ENCODE assay signal across 8 mouse cellular contexts in the genomic region with DNA sequence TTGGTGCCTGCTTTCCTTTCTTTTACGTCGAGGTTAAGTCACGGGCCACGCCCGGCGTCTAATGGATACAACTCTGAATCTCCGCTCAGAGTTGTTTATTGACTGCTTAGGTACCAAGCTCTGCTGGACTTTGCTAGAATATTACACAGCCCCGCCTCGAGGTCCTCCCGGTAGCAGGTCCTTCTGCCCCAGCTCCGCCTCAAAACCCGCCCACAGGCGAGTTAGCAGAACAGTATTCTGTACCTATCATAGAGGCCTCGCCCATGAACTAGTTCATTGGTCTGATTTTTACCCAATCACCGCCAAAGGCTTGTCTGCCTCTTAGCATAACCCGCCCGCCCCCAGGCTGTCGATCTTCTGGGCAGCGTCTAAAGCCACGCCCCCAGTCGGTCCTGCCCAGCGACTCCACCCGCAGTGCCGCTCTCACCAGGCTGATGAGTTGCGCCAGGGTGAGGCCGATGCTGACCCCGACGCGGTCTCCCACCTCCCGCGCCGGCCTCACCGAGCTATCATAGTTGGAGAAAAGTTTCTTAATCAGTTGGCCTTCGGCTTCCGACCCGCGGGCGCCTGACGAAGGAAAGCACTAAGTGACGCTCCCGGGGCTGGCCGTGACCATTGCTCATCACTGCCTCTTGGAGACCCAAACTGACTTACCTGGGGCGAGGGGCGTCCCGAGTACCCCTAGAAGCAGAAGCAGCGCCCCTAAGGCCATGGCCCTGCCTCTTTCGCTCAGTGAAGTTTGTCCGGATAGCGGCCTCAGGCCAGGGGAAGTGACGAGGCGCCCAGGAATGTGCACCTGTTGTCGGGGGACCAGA. TPM values are rescaled to one million over a fixed set of nuclear protein-coding genes. Genes with fewer than 3 reads are reported as not detected.
DNase-seq lines count a peak whose midpoint lies in the region; ATAC-seq and TF ChIP-seq lines count a peak whose summit lies in the region.

TSS of gene Chrnb1 (minus strand) at position 776 of the 815 bp plus-strand sequence.

- peak within 1 kb of the TSS; percentile 69 for H3K4me3 ChIP-seq in bone marrow, adult 2 months (replicated peaks; ENCODE audit: control insufficient read depth, low read depth, low read length)
- peak within 1 kb of the TSS; percentile 56 for H3K4me3 ChIP-seq in embryonic facial prominence, embryonic 15.5 days (replicated peaks)
- peak within 1 kb of the TSS; percentile 48 for H3K4me3 ChIP-seq in limb, embryonic 14.5 days (replicated peaks; ENCODE audit: low read length)
- peak within 1 kb of the TSS; percentile 40 for H3K4me3 ChIP-seq in midbrain, postnatal 0 days (ENCODE audit: low read depth, low read length)

- peak within 1 kb of the TSS; percentile 30 for H3K27ac ChIP-seq in bone marrow, adult 2 months (ENCODE audit: control insufficient read depth, insufficient read depth, low read depth, low read length, poor library complexity)
- peak within 1 kb of the TSS; percentile 78 for H3K27ac ChIP-seq in embryonic facial prominence, embryonic 15.5 days (replicated peaks)
- peak within 1 kb of the TSS; percentile 52; the same call in 1 of the 2 replicates for H3K27ac ChIP-seq in limb, embryonic 14.5 days (replicated peaks; ENCODE audit: low read depth, low read length)
- no peak within 1 kb of the TSS for H3K27ac ChIP-seq in midbrain, postnatal 0 days (ENCODE audit: low read depth, low read length)

- DNase-seq in A20 (ENCODE audit: low read depth, low spot score): peak; percentile 98
- DNase-seq in heart, adult 8-10 months (ENCODE audit: low spot score): peak; percentile 97
- DNase-seq in kidney, adult 9 months: peak; percentile 99
- DNase-seq in limb, embryonic 14.5 days (ENCODE audit: low spot score): peak; percentile 97
- peak; percentile 97 for DNase-seq in midbrain, postnatal 0 days (ENCODE audit: low spot score)
- DNase-seq in spleen, postnatal 4 days (ENCODE audit: low spot score in 2 of 2): peak; percentile 95

- TF ChIP-seq CTCF in bone marrow, adult 2 months (IDR thresholded peaks at IDR 0.05; ENCODE audit: control insufficient read depth, insufficient read depth, low read length): peak; percentile 11; the same call in 1 of the 2 replicates
- TF ChIP-seq CTCF in midbrain, postnatal 0 days (IDR thresholded peaks at IDR 0.05): no peak

- no peaks in the 10 kb centered on the region for H3K36me3 ChIP-seq in embryonic facial prominence, embryonic 15.5 days
- H3K36me3 ChIP-seq in limb, embryonic 14.5 days (ENCODE audit: control insufficient read depth, insufficient read depth, low read length): no peaks in the 10 kb centered on the region
- H3K36me3 ChIP-seq in midbrain, postnatal 0 days (ENCODE audit: insufficient read depth, low read length): 0 out of 2 replicates have a peak, but pooled peaks cover 6% of the 10 kb centered on the region

- 2% methylated on average over 52 of the region's 52 CpGs for WGBS in bone marrow, adult 2 months
- WGBS in embryonic facial prominence, embryonic 15.5 days: 2% methylated on average over 52 of the region's 52 CpGs
- WGBS in limb, embryonic 14.5 days: 2% methylated on average over 52 of the region's 52 CpGs
- WGBS in midbrain, postnatal 0 days: 3% methylated on average over 52 of the region's 52 CpGs

- no peaks in the 10 kb centered on the region for H3K9me3 ChIP-seq in embryonic facial prominence, embryonic 15.5 days (replicated peaks)
- no peaks in the 10 kb centered on the region for H3K9me3 ChIP-seq in limb, embryonic 14.5 days (ENCODE audit: control insufficient read depth, low read length)
- no peaks in the 10 kb centered on the region for H3K9me3 ChIP-seq in midbrain, postnatal 0 days (ENCODE audit: low read length)

- peak within 1 kb of the TSS; percentile 42 for H3K9ac ChIP-seq in embryonic facial prominence, embryonic 15.5 days
- H3K9ac ChIP-seq in limb, embryonic 14.5 days (ENCODE audit: low read depth, low read length, severe bottlenecking): peak within 1 kb of the TSS; percentile 52
- H3K9ac ChIP-seq in midbrain, postnatal 0 days (replicated peaks; ENCODE audit: low read length, poor library complexity, severe bottlenecking): no peak within 1 kb of the TSS

- 0 out of 2 replicates have a peak, but pooled peaks cover 6% of the 10 kb centered on the region for H3K27me3 ChIP-seq in embryonic facial prominence, embryonic 15.5 days
- H3K27me3 ChIP-seq in limb, embryonic 14.5 days (ENCODE audit: control insufficient read depth, insufficient read depth, low read length): no peaks in the 10 kb centered on the region
- no peaks in the 10 kb centered on the region; the same call in 1 of the 2 replicates for H3K27me3 ChIP-seq in midbrain, postnatal 0 days (ENCODE audit: insufficient read depth, low read length)

- H3K4me1 ChIP-seq in bone marrow, adult 2 months (ENCODE audit: control insufficient read depth, insufficient read depth, low read length): peaks cover 1% of the 10 kb centered on the region; the same call in 1 of the 2 replicates
- H3K4me1 ChIP-seq in embryonic facial prominence, embryonic 15.5 days: peaks cover 23% of the 10 kb centered on the region
- H3K4me1 ChIP-seq in limb, embryonic 14.5 days (ENCODE audit: control insufficient read depth, insufficient read depth, low read length): peaks cover 13% of the 10 kb centered on the region
- peaks cover 8% of the 10 kb centered on the region; the same call in 1 of the 2 replicates for H3K4me1 ChIP-seq in midbrain, postnatal 0 days (ENCODE audit: insufficient read depth, low read length)

- peak; percentile 76 for TF ChIP-seq POLR2A in bone marrow, adult 2 months (IDR thresholded peaks at IDR 0.05; ENCODE audit: borderline replicate concordance, control insufficient read depth, low read depth, low read length)
- 0 out of 2 replicates have a peak, but pooled peaks have one; percentile 27 for TF ChIP-seq POLR2A in limb, embryonic 14.5 days (IDR thresholded peaks at IDR 0.05; ENCODE audit: borderline replicate concordance, extremely low read depth, insufficient read depth, insufficient read length)

- ATAC-seq in embryonic facial prominence, embryonic 15.5 days (ENCODE audit: insufficient number of reproducible peaks, low FRiP score, low TSS enrichment, low read depth): peak; percentile 92
- ATAC-seq in limb, embryonic 14.5 days (ENCODE audit: low FRiP score, low read depth): peak; percentile 94
- peak; percentile 90 for ATAC-seq in midbrain, postnatal 0 days (ENCODE audit: low FRiP score)

- H3K4me2 ChIP-seq in embryonic facial prominence, embryonic 15.5 days (replicated peaks): peak within 1 kb of the TSS; percentile 98
- H3K4me2 ChIP-seq in limb, embryonic 14.5 days (replicated peaks; ENCODE audit: low read depth, low read length, severe bottlenecking): peak within 1 kb of the TSS; percentile 91
- peak within 1 kb of the TSS; percentile 80 for H3K4me2 ChIP-seq in midbrain, postnatal 0 days (ENCODE audit: low read depth, low read length, poor library complexity, severe bottlenecking)

RNA-seq across cellular contexts. Expression of gene Chrnb1, which starts in this region (rescaled TPM):
- polyA plus RNA-seq in bone marrow, adult 2 months (2011; ENCODE audit: insufficient read depth, insufficient read length, low replicate concordance, missing spikeins): 1.8 and 3.5 TPM in 2 replicates
- 29.3 and 38.6 TPM in 2 replicates for polyA plus RNA-seq in embryonic facial prominence, embryonic 15.5 days (2015; fragmentation: Nextera tagmentation; extraction: Ambion mirVana)
- 1 to 10 TPM; 2.2 to 4.3 (median 3.8) TPM for total RNA-seq in heart, adult 8-10 months (2022)
- polyA plus RNA-seq in limb, embryonic 14.5 days (2012; rRNA removed): 69.4 and 81.0 TPM in 2 replicates
- 14.1 and 19.0 TPM in 2 replicates for polyA plus RNA-seq in limb, embryonic 14.5 days (2014; fragmentation: Nextera tagmentation; extraction: Ambion mirVana)
- 1.5 and 1.6 TPM in 2 replicates for total RNA-seq in midbrain, postnatal 0 days (2014; rRNA removed)
- polyA plus RNA-seq in midbrain, postnatal 0 days (2015; fragmentation: Nextera tagmentation; extraction: Ambion mirVana): 1.1 TPM in 2 replicates
